Mouse (Mus musculus) kidney, postnatal 0 days (tissue): ENCODE results near the gene Pih1d1. TPM values are rescaled to one million over a fixed set of nuclear protein-coding genes. Genes with fewer than 3 reads are reported as not detected.
A peak's percentile ranks its signal among the peaks of the same experiment; 100 is the strongest.

Experiments
- ATAC-seq: fragments of 200-750 bp; cut with Nextera tagmentation; replicated peaks from 2 replicates; pipeline ENCODE4 v1.8.0; 2017; ENCODE audit warnings: low read depth, moderate number of reproducible peaks, moderate TSS enrichment, moderate library complexity; ENCODE audit not compliant: low FRiP score
- DNase-seq: peaks from one replicate; pipeline ENCODE4 v3.0.0-alpha.2; 2016; ENCODE audit warnings: low spot score
- H3K27ac ChIP-seq: fragments of 300-500 bp; sonication (generic); 2 replicates; pipeline ENCODE4 v1.5.1; 2014; ENCODE audit warnings: mild to moderate bottlenecking
- H3K27me3 ChIP-seq: fragments of 300-500 bp; sonication (generic); 2 replicates; pipeline ENCODE4 v1.6.1; 2014; ENCODE audit warnings: low read length, mixed read lengths; ENCODE audit not compliant: insufficient read depth
- H3K36me3 ChIP-seq: fragments of 300-500 bp; sonication (generic); 2 replicates; pipeline ENCODE4 v1.6.1; 2014; ENCODE audit warnings: low read length, mixed read lengths; ENCODE audit not compliant: insufficient read depth
- H3K4me1 ChIP-seq: fragments of 300-500 bp; sonication (generic); replicated peaks from 2 replicates; pipeline ENCODE4 v1.6.1; 2014; ENCODE audit warnings: antibody characterized with exemption, low read length, mixed read lengths; ENCODE audit not compliant: insufficient read depth
- H3K4me2 ChIP-seq: fragments of 300-500 bp; sonication (generic); 2 replicates; pipeline ENCODE4 v1.6.1; 2014; ENCODE audit warnings: mild to moderate bottlenecking, low read length, moderate library complexity, mixed read lengths
- H3K4me3 ChIP-seq: fragments of 300-500 bp; sonication (generic); replicated peaks from 2 replicates; pipeline ENCODE4 v1.5.1; 2014; ENCODE audit warnings: low read depth, low read length
- H3K9ac ChIP-seq: fragments of 300-500 bp; sonication (generic); 2 replicates; pipeline ENCODE4 v1.6.1; 2014; ENCODE audit warnings: low read depth, low read length
- H3K9me3 ChIP-seq: fragments of 300-500 bp; sonication (generic); replicated peaks from 2 replicates; pipeline ENCODE4 v1.6.1; 2016; ENCODE audit warnings: low read length, inconsistent platforms, mixed read lengths
- CTCF ChIP-seq: IDR thresholded peaks from 2 replicates; pipeline ENCODE4 v1.5.1; 2016; ENCODE audit warnings: antibody characterized with exemption, low read depth, mild to moderate bottlenecking, moderate library complexity
- WGBS: fragments of 180-500 bp; shearing (Covaris S2); extraction: QIAGEN DNeasy Blood & Tissue Kit; methylation state at CpG from one replicate; pipeline ENCODE4 v1.1.7; 2014; 5-methylcytosine and 5-hydroxymethylcytosine counted together
- polyA plus RNA-seq: library from polyadenylated mRNA; unstranded; fragments of >200 nt; fragmentation: Nextera tagmentation; extraction: Ambion mirVana; gene quantifications from 2 replicates; pipeline ENCODE4 v1.2.1, GENCODE M21; 2015

Pih1d1 gene
- polyA plus RNA-seq, 1 experiment from 2014 or later, result 81.3 TPM

DNA sequence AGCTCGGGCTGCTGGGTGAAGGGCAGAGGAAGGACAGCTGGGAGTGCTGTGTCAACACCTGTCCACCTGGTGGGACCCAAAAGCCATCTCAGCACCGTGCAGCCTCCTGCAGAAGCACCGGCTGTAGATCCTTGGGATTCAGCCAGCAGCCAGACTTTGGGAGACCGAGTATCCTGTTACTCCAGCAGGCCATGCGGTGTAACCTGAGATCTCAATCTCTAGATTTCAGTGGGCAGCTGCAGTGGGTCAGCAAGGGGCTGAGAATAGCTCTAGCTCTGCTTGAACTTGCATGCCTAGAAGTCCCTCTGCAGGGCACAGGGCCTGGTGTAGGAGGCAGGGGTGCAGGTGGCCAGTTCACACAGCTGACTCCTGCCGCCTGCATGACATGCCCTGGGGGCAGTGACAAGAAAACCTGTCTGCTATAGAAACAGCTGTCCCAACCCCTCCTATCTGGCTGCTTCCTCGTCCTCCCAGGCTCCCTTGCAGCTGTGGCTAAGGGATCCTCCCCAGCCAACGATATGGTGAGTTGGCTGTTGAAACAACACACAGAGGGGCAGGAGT lies 37.8 kb downstream of the Pih1d1 start:
- Histone ChIP-seq H3K4me3 (no peak overlapping the region), H3K4me2 (no peak overlapping the region), H3K4me1 (peaks cover 11% of the 10 kb centered on the region), H3K9ac (no peak overlapping the region), H3K36me3 (no peaks in the 10 kb centered on the region), H3K27ac (no peak overlapping the region), H3K9me3 (no peaks in the 10 kb centered on the region), H3K27me3 (0 out of 2 replicates have a peak, but pooled peaks cover 3% of the 10 kb centered on the region)
- ATAC-seq (peak; percentile 65), DNase-seq (peak; percentile 86)
- no peak for TF ChIP-seq CTCF
- 5% methylated on average over 8 of the region's 8 CpGs for WGBS

DNA sequence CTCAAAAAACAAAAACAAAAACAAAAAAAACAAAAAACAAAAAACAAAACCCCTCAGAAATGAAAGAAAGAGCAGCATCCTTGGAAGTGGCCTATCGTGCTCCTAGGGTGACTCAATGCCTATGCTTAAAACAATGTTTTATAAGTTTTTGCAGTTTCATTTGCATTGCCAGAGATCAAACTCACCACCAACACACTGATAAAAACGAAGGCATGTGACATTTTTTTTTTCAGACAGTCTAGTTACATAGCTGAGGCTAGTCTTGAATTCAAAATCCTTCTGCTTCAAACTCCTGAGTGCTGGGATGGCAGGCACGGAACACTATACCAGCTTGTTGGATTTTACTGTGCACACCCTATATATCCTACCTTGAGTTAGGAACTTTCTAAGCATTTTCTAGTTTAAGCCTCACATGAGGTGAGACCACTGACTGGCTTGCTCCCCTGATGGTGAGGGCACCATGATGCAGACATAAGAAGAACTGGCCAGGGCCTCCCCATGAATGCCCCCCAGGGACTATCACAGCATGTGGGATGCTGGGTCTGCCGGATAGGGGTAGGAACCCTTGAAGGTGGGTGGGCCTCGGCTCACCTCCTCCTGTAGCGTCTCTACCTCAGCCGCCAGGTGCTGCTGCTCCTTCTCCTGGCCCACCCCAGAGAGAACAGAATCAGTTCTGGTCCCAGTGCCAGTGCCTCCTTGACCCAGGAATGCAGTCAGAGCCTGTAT lies 38.6 kb downstream of the Pih1d1 start:
- no peak overlapping the region for H3K4me2 ChIP-seq
- DNase-seq (no peak), ATAC-seq (no peak)
- peaks cover 11% of the 10 kb centered on the region for H3K4me1 ChIP-seq
- TF ChIP-seq CTCF, result no peak
- H3K27ac ChIP-seq, result no peak overlapping the region
- no peaks in the 10 kb centered on the region for H3K36me3 ChIP-seq
- H3K9ac ChIP-seq, result no peak overlapping the region
- WGBS, result 84% methylated on average over 7 of the region's 7 CpGs
- 0 out of 2 replicates have a peak, but pooled peaks cover 3% of the 10 kb centered on the region for H3K27me3 ChIP-seq
- H3K4me3 ChIP-seq, result no peak overlapping the region
- H3K9me3 ChIP-seq, result no peaks in the 10 kb centered on the region

DNA sequence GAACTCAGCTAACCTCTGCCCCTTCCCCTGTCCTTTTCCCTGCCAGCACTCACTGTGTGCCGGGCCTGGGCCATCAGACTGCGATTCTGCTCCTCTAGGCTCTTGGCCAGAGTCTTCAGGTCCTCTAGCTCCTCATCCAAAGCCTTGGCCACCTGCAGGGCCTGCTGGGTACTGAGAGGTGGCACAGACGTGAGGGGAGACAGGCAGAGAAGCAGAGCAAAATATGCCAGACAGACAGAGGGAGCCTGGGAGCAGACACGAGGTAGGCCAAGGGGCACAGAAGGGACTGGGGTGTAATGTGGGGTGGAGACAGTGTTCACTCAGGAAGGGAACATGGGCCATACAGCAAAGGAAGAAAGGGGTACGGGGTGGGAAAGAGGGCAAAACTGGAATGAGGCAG lies 39.3 kb downstream of the Pih1d1 start:
- 0 out of 2 replicates have a peak, but pooled peaks cover 3% of the 10 kb centered on the region for H3K27me3 ChIP-seq
- no peak for ATAC-seq

DNA sequence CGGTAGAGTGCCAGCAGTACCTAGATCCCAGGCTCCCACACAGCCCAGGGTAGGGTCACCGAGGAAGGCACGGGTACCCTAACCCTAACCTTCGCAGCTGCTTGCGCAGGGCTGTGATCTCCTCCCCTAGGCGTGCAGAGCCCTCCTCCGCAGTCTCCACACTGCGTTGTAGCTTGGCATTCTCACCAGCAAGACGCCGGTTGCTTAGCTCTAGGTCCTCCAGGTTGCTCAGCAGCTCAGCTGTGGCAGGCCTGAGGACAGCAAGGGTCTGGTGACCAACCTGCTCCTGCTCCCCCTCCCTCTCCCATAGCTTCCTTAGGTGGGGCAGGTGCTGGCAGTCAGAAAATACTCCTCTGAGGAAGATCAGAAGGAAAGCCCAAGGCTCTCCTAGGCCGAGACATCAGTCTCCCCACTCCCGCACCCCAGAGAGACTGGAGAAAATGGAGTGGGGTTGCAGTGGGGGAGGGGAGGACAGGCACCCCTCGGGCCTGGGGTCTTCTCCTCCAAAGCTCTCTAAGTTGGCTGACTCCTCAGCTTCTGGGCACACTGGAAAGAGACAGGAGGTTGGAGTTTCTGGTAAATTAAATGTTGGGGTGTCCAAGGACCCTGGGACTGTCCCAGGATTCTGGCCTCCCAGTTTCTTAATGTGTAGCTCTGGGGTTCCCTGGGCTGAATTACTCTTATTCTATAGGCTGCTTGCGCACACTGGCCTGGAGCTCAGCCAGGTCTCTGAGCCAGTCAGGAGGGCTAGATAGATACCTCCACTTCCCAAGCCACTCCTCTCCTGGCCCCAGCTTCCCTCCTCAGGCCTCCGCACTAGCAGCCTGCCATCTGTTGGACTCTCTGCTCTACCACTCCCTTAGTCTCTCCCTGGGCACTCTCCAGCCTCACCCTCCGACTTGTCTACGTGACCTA lies 40.0 kb downstream of the Pih1d1 start:
- Histone ChIP-seq H3K9ac (no peak overlapping the region), H3K4me1 (peaks cover 11% of the 10 kb centered on the region), H3K9me3 (no peaks in the 10 kb centered on the region), H3K4me3 (no peak overlapping the region), H3K36me3 (no peaks in the 10 kb centered on the region), H3K4me2 (no peak overlapping the region), H3K27ac (no peak overlapping the region), H3K27me3 (0 out of 2 replicates have a peak, but pooled peaks cover 3% of the 10 kb centered on the region)
- no peak for DNase-seq
- no peak for TF ChIP-seq CTCF
- ATAC-seq, result no peak
- 70% methylated on average over 17 of the region's 17 CpGs for WGBS

More for the DNA sequence above, 39.3 kb downstream of the Pih1d1 start:
- 53% methylated on average over 5 of the region's 5 CpGs for WGBS
- Histone ChIP-seq H3K9me3 (no peaks in the 10 kb centered on the region), H3K4me3 (no peak overlapping the region), H3K36me3 (no peaks in the 10 kb centered on the region), H3K4me2 (no peak overlapping the region), H3K27ac (no peak overlapping the region), H3K9ac (no peak overlapping the region), H3K4me1 (peaks cover 11% of the 10 kb centered on the region)
- peak; percentile 38; the same call in 1 of the 2 replicates for TF ChIP-seq CTCF
- DNase-seq, result no peak

DNA sequence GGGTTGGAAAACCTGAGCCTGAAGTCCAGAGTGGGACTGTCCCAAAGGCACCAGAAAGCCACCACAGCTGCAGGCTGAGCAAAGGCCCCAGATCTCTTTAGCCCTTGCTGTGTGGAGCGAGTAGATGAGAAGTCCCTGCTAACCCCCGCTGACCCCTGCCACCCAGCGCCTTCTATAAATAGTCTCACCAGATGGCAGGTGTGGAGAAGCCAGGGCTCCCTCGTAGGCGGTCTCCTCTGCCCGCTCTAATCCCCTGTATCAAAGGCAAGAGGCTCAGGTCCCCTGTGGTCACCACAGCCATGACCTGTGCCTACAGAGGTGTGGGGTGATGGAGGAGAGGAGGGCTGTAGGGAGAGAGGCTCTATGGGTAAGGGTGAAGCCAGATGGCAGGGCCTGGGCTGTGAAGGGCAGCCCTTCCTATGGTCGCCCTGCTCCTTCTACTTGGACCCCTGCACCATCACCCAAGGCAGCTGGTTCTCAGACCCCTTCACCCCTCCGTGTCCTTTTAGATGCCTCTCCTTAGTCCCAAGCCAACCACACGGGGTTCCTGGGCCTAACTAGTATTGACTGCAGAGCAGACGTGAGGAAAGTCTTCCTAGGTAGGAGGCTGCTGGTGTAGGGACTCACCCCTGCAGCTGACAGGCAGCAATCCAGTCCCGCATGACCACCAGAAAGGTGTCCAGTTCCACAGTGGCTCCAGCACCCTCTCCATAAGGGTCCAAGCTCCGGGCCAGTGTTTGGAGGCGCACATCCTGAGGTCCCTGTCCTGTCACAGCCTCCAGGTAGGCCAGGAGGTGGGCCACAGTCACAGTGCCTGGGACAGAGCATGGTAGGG lies 41.5 kb downstream of the Pih1d1 start:
- Histone ChIP-seq H3K9me3 (no peaks in the 10 kb centered on the region), H3K36me3 (no peaks in the 10 kb centered on the region), H3K9ac (no peak overlapping the region), H3K4me2 (no peak overlapping the region), H3K4me3 (no peak overlapping the region), H3K27me3 (0 out of 2 replicates have a peak, but pooled peaks cover 3% of the 10 kb centered on the region), H3K4me1 (peaks cover 11% of the 10 kb centered on the region), H3K27ac (no peak overlapping the region)
- ATAC-seq, result no peak
- DNase-seq, result no peak
- TF ChIP-seq CTCF, result no peak
- WGBS, result 61% methylated on average over 13 of the region's 13 CpGs
